Mouse (Mus musculus): Measurements from ENCODE around the gene Arg1. TPM values are rescaled to one million over a fixed set of nuclear protein-coding genes. Genes with fewer than 3 reads are reported as not detected.
A peak's percentile ranks its signal among the peaks of the same experiment; 100 is the strongest.

The Arg1 gene
- polyA plus RNA-seq, 1 experiment, result 5.7 TPM

DNA sequence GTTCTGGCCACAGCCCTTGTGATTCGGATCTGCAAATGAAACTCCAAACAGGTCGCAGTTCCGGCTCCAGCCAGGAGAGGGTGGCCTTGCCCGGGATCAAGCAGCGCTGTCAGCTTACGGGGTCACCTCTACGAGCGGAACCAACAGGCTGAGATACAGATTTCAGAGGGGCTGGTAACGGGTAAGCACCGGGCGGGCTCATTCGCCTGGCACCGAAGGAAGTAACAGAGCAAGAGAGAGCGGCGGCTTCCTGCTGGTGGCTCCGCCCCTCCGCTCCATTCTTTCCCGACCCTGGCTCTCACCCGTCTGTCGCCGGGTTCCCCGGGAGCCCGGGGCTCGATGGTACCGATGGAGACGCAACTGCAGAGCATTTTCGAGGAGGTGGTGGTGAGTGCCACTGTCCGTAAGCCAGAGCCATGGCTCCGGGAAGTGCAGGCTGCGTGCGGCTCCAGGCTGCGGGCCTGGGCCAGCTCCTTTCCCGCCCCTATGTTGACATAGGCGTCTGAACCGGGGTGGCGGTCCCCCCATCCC is 57.5 kb downstream of the Arg1 start, which contains the start of gene Med23:
Gene Med23 (plus strand): TSS at position 227 of the 531 bp plus-strand sequence.
- Histone ChIP-seq H3K4me1 (ENCODE audit: control insufficient read depth, insufficient read depth, low read length) (no peaks in the 10 kb centered on the region; the same call in 1 of the 2 replicates), H3K4me3 (replicated peaks; ENCODE audit: extremely low read depth, low read depth, low read length) (peak within 1 kb of the TSS; percentile 99)
- DNase-seq, result peak; percentile 98
- peak; percentile 51; the same call in 1 of the 2 replicates for TF ChIP-seq POLR2A (IDR thresholded peaks at IDR 0.05; ENCODE audit: borderline replicate concordance, extremely low read depth, low read depth, low read length)
- TF ChIP-seq CTCF (IDR thresholded peaks at IDR 0.05; ENCODE audit: insufficient read depth, low read length), result peak; percentile 91
- WGBS, result under 1% methylated on average over 36 of the region's 36 CpGs

Other genes with a start within 250 kb of the Arg1 start
- gene Enpp1, start 215.3 kb downstream of the Arg1 start, polyA plus RNA-seq (2012; rRNA removed), result 1.2 and 2.4 TPM in 2 replicates
- gene Enpp3, start 84.7 kb downstream of the Arg1 start, polyA plus RNA-seq (2012; rRNA removed), result 0.61 and 0.92 TPM in 2 replicates
- 14.9 and 20.6 TPM in 2 replicates for gene Med23, start 57.5 kb downstream of the Arg1 start, polyA plus RNA-seq (2012; rRNA removed)

Measured in lung, adult 2 months (tissue).